Mouse (Mus musculus) CD8-positive naive resting alpha-beta T cell, adult 2 months (primary cell): ENCODE measurements around the gene Eci2.
A peak's percentile ranks its signal among the peaks of the same experiment; 100 is the strongest.
"Not testable (repeated sequence)": the region's sequence is repeated elsewhere in the genome, so short reads cannot be mapped to it uniquely, and the experiment has no call there.

Source experiments
- DNase-seq, 2 experiments: peaks; one replicate each; pipeline ENCODE4 v3.0.0; 2022; ENCODE audit warnings: low read depth in 2 of 2, low spot score in 2 of 2

Eci2 gene

GRCm38 (mm10) chr13:35026879-35027278, at the start of gene Eci2:
Eci2 (minus strand) TSS chr13:35027096.
- DNase-seq, result peak in 1 of 2 experiments; percentile 8

GRCm38 (mm10) chr13:35074862-35075261, 48.0 kb upstream of the Eci2 start:
- DNase-seq, result no peak

DNA sequence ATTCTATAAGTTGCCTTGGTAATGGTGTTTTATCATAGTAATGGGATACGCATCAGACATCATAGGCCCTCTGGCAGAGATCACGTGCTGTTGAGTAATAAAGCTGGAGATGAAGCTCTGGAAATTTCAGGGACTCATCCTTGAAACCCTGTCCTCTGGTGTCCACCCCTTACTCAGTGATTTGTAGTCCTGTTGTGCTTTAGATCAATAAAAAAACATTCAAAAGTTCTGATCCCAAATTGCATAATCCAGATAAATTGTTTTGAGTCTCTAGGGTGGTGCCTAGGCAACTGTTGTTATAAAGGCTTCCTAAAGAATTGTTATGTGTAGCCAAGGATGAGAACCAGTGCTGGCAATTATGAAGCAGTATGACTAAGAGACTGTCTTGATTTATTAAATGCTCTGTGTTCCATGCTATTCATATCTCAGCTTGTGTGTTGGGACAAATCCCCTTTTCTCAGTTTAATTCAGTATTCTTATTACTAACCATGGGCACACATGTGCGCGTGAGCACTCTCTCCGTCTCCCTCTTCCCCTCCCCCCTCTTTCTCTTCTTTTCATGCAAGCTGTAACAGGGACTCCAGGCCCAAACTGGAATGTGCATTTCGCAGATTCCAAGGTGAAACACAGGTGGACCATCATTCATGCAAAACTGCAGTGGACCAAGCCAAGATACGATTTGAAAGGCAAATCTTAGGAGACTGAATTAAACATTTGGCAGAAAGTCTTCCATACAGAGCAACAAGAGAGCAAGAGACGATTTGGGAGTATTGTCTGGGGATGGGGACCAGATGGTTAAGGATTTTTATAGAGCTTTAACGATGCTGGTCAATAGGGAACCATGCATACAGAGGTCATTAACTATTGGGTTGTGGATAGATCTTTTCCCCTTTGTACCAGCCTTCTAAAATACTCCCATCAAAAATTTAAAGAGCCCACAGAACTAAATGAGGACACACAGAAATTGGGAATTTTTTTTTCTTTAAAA, 43.9 kb upstream of the Eci2 start:
- no peak for DNase-seq

DNA sequence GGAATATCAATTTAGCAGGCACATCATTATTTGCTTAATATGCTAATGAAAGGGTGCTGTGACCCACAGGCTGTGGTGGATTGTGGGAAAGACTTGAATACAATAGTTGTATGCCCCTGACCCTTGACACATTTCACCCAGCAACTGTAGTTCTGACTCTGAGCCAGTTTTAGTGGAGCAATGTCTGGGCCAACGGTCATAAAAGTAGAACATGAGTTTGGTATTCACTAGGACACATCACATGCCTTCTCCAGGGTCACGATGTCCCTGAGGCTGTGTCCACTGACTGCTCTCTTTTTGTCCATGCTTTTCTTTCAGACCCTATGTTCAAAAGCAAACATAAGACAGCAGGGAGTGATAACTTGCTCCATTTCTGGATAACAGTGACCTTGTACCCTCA, 40.2 kb upstream of the Eci2 start:
- no peak for DNase-seq

DNA sequence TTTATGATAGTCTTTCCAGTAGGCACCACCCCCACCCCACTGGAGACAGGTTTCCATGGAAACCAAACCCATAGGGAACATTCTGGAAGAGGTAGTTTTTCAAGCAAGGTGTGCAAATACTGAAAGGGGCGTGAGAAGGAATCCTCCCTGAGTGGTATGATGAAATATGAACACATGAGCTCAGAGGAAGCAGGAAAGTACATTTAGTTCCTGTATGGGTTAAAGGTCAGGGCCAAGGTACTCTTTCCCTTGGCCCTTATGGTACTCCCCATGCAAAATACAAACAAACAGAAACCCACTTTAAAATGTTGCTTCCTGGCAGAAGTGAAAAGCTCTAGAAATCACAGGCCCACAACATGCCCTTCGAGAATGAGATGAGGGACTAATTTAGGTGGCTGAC, 39.1 kb upstream of the Eci2 start:
- no peak for DNase-seq

DNA sequence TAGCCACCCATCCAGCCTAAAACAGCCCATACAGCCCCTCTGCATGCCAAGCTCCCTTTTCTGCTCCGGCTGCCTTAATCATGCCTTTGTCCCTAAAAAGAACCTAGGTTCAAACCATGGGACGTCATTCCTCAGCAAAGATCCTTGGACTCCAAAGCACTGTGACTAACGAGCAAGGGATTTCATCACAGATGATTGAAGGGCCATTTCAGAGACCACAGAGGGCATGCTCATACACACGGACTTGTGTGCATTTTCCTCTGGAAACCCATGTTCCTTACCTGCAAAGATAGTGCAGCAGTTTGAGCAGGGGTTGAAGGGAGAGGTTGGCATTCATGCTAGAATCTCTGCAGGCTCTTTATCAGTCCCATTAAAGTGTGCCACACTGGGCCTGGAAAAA, 37.5 kb upstream of the Eci2 start:
- DNase-seq, result no peak

GRCm38 (mm10) chr13:35058145-35058544, 31.2 kb upstream of the Eci2 start:
- DNase-seq, result no peak

DNA sequence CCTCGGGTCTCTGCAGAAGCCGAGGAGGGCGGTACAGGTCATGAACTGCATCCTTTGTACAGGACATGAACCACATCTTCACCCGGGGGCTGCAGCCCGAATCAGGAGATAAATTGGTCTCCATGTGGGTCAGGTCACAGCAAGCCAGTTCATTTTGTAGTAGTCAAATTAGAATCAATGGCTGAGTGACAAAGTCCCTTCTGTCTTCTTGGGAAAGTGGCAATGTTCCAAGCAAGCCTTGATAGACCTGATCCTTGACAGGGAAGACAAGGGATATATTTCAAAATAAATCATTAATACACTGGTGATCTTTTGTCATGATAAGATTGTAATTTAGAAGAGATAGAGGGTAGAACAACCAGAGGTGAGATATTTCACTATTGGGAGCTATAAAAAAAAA, 9.6 kb upstream of the Eci2 start:
- DNase-seq, result no peak

DNA sequence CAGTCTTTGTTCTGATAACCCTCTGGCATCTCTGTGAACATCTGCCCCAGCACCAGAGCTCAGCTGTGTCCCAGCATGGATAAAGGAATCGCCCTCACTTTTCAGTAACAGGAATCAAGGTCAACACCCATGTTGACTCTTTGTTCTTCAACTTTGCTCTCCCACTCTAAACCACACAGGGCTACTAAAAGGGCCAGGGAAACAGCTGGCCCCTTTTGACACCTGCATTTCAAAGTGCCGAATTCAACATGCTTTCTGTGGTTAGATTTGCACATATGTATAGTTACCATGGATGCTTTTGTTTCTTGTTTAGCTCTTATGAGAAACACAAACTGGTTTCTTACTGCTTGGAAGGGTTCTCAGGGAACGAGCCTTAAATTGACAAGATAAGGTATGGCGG, 8.8 kb upstream of the Eci2 start:
- no peak for DNase-seq

DNA sequence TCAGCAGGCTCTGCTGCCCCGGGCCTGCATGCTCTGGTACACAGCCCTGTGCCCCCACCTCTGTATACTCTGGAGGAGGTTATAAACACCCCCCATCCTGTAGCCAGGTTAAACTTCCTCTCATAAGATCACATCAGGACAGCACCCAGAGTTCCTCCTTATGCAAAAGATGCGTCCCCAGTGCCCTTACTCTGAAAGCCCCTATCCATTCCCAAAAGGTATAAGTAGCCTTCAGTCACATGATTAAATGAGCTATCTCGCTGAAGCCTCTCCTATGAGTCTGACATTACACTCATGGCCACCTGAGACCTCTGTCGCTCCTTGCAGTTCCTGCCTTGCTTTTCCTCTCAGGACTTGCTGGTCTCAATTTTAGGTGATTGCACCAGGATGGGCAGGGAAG, 6.7 kb upstream of the Eci2 start:
- DNase-seq, result no peak

- DNase-seq, result no peak
Observed at GRCm38 (mm10) chr13:35031684-35032082, 4.8 kb upstream of the Eci2 start.

- DNase-seq, result no peak
Observed at GRCm38 (mm10) chr13:35030979-35031683, 4.2 kb upstream of the Eci2 start.

- DNase-seq, result no peak
Observed at GRCm38 (mm10) chr13:35028365-35028764, 1.5 kb upstream of the Eci2 start.

DNA sequence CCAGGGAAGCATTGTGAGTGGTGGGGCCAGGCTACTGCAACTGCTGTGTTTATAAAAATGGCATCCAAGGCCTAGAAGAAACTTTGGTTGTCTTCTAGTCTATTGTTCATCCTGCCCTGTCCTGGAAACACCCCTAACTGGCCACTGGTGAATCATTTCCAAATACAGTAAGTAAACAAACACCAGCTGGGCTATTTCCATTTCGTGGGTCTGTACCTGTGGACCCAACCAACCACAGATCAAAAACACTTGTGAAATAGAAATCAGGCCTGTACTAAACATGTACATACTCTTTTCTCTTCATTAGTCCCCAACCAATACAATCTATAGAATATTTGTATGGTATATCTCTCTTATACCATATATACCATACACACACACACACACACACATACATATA, 3.5 kb downstream of the Eci2 start:
- DNase-seq, result not testable (repeated sequence)

GRCm38 (mm10) chr13:35020383-35020782, 6.5 kb downstream of the Eci2 start:
- DNase-seq, result no peak

DNA sequence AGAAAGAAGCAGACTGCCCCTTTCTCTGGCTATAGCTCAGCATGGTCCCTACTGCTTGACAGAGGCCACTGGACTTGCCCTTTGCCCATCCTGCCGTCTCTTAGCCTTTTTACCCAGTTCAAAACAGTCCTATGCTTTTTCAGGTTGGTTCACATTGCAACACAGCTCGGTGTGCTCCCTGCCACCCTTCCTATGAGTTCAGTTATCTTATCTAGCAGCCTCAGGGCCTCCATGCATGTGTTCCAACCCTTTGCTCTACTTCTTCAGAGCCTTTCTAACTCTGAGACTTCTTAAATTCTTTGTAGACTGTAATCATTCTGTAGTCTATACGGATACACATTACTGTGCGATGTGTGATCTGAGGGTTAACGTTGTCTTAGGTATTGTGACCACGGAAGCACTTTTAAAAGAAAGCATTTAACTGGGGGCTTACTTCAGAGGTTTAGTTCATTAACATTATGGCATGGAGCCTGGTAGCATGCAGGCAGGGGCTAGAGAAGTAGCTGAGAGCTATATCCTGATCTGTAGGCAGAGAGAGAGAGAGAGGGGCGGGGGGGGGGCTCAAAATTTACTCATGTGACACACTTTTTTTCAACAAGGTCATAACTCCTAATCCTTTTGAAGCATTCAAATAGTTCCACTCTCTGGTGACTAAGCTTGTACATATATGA, 7.9 kb downstream of the Eci2 start:
- DNase-seq, result no peak

GRCm38 (mm10) chr13:35017392-35017791, 9.5 kb downstream of the Eci2 start:
- DNase-seq, result no peak

GRCm38 (mm10) chr13:35016067-35016466, 10.8 kb downstream of the Eci2 start:
- DNase-seq, result no peak

GRCm38 (mm10) chr13:34995925-34996324, 31.0 kb downstream of the Eci2 start:
- no peak for DNase-seq

- DNase-seq, result peak; percentile 72 to 89
Observed at GRCm38 (mm10) chr13:34993983-34994811, 32.7 kb downstream of the Eci2 start.

DNA sequence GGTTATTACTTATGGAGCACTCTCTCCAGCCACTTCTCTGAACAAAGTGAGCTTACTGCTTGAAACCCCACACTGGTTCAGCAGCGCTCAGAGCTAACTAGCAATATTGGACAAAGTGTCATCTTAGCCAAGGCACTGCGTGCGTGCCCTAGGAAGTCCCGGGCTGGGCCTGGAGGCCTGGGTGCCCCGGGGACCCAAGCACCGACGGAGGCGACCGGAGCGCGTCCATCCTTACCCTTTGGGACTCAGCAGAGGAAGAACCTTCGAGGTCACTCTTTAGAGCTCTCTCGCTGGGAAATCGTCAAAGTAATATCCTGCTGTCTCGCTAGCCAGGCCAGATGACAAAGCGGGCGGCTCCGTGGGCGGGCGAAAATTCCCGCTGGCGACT, 33.3 kb downstream of the Eci2 start:
- peak in 1 of 2 experiments; percentile 41 for DNase-seq
